Mouse (Mus musculus): ENCODE measurements around the gene Slc7a6. TPM values are rescaled to one million over a fixed set of nuclear protein-coding genes. Genes with fewer than 3 reads are reported as not detected.

Slc7a6 gene
- polyA plus RNA-seq, 2 experiments = 42.1 to 55.7 TPM

- Histone ChIP-seq H3K27ac (replicated peaks; ENCODE audit: low read depth, low read length) (0 out of 2 replicates have a peak overlapping the region, but pooled peaks have one; percentile 13), H3K9me3 (ENCODE audit: control insufficient read depth, low read length) (no peaks in the 10 kb centered on the region), H3K4me1 (ENCODE audit: control insufficient read depth, insufficient read depth, low read length) (no peaks in the 10 kb centered on the region), H3K36me3 (ENCODE audit: control insufficient read depth, insufficient read depth, low read length) (peaks cover 18% of the 10 kb centered on the region), H3K4me3 (replicated peaks; ENCODE audit: low read length) (no peak overlapping the region), H3K9ac (ENCODE audit: low read depth, low read length, severe bottlenecking) (no peak overlapping the region), H3K4me2 (replicated peaks; ENCODE audit: low read depth, low read length, severe bottlenecking) (no peak overlapping the region), H3K27me3 (ENCODE audit: control insufficient read depth, insufficient read depth, low read length) (no peaks in the 10 kb centered on the region)
- no peak for TF ChIP-seq POLR2A (IDR thresholded peaks at IDR 0.05; ENCODE audit: borderline replicate concordance, extremely low read depth, insufficient read depth, insufficient read length)
- 67% methylated on average over 8 of the region's 8 CpGs for WGBS
- DNase-seq (ENCODE audit: low spot score) (peak; percentile 28), ATAC-seq (ENCODE audit: low FRiP score, low read depth) (no peak)
Measured at GRCm38 (mm10) chr8:106185628-106186270, 17.1 kb downstream of the Slc7a6 start.

- no peak for TF ChIP-seq POLR2A (IDR thresholded peaks at IDR 0.05; ENCODE audit: borderline replicate concordance, extremely low read depth, insufficient read depth, insufficient read length)
Measured at GRCm38 (mm10) chr8:106186394-106186793, 17.7 kb downstream of the Slc7a6 start.

DNA sequence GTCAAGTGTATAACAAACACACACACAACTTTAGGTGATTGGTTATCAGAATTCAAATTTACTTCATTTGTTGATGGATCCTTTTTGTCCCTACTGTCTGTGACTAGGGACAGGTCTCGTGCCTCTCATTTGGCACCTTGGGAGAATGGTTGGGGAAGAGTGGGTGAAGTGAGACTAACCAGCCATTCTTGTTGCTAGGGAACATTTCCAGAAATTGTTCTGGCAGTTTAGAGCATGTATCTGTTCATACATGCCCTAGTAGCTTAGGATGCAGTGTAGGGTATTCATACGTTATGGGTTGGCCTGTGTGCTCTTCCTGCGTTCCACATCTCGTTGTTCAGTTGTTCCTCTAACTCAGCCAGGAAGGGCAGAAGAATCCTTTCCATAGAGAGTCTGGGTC lies 20.5 kb downstream of the Slc7a6 start:
- Histone ChIP-seq H3K4me2 (replicated peaks; ENCODE audit: low read depth, low read length, severe bottlenecking) (no peak overlapping the region), H3K9me3 (ENCODE audit: control insufficient read depth, low read length) (no peaks in the 10 kb centered on the region), H3K27me3 (ENCODE audit: control insufficient read depth, insufficient read depth, low read length) (no peaks in the 10 kb centered on the region), H3K27ac (replicated peaks; ENCODE audit: low read depth, low read length) (no peak overlapping the region), H3K9ac (ENCODE audit: low read depth, low read length, severe bottlenecking) (no peak overlapping the region), H3K4me1 (ENCODE audit: control insufficient read depth, insufficient read depth, low read length) (no peaks in the 10 kb centered on the region), H3K4me3 (replicated peaks; ENCODE audit: low read length) (no peak overlapping the region), H3K36me3 (ENCODE audit: control insufficient read depth, insufficient read depth, low read length) (peaks cover 50% of the 10 kb centered on the region)
- ATAC-seq (ENCODE audit: low FRiP score, low read depth) (no peak), DNase-seq (ENCODE audit: low spot score) (no peak)
- 93% methylated on average over 4 of the region's 4 CpGs for WGBS
- no peak for TF ChIP-seq POLR2A (IDR thresholded peaks at IDR 0.05; ENCODE audit: borderline replicate concordance, extremely low read depth, insufficient read depth, insufficient read length)

More at GRCm38 (mm10) chr8:106186394-106186793, 17.7 kb downstream of the Slc7a6 start:
- Histone ChIP-seq H3K4me1 (ENCODE audit: control insufficient read depth, insufficient read depth, low read length) (no peaks in the 10 kb centered on the region), H3K9me3 (ENCODE audit: control insufficient read depth, low read length) (no peaks in the 10 kb centered on the region), H3K36me3 (ENCODE audit: control insufficient read depth, insufficient read depth, low read length) (peaks cover 24% of the 10 kb centered on the region), H3K27ac (replicated peaks; ENCODE audit: low read depth, low read length) (no peak overlapping the region), H3K4me2 (replicated peaks; ENCODE audit: low read depth, low read length, severe bottlenecking) (no peak overlapping the region), H3K27me3 (ENCODE audit: control insufficient read depth, insufficient read depth, low read length) (no peaks in the 10 kb centered on the region), H3K9ac (ENCODE audit: low read depth, low read length, severe bottlenecking) (no peak overlapping the region), H3K4me3 (replicated peaks; ENCODE audit: low read length) (no peak overlapping the region)
- no peak for ATAC-seq (ENCODE audit: low FRiP score, low read depth)
- no peak for DNase-seq (ENCODE audit: low spot score)
- WGBS = 94% methylated on average over 3 of the region's 3 CpGs

- Histone ChIP-seq H3K4me3 (replicated peaks; ENCODE audit: low read length) (no peak overlapping the region), H3K36me3 (ENCODE audit: control insufficient read depth, insufficient read depth, low read length) (peaks cover 69% of the 10 kb centered on the region), H3K27ac (replicated peaks; ENCODE audit: low read depth, low read length) (no peak overlapping the region), H3K4me2 (replicated peaks; ENCODE audit: low read depth, low read length, severe bottlenecking) (no peak overlapping the region), H3K4me1 (ENCODE audit: control insufficient read depth, insufficient read depth, low read length) (no peaks in the 10 kb centered on the region), H3K9ac (ENCODE audit: low read depth, low read length, severe bottlenecking) (no peak overlapping the region), H3K9me3 (ENCODE audit: control insufficient read depth, low read length) (no peaks in the 10 kb centered on the region), H3K27me3 (ENCODE audit: control insufficient read depth, insufficient read depth, low read length) (no peaks in the 10 kb centered on the region)
- DNase-seq (ENCODE audit: low spot score) (no peak), ATAC-seq (ENCODE audit: low FRiP score, low read depth) (no peak)
- TF ChIP-seq POLR2A (IDR thresholded peaks at IDR 0.05; ENCODE audit: borderline replicate concordance, extremely low read depth, insufficient read depth, insufficient read length) = no peak
- WGBS = 88% methylated on average over 5 of the region's 5 CpGs
Measured at GRCm38 (mm10) chr8:106191639-106192038, 23.0 kb downstream of the Slc7a6 start.

DNA sequence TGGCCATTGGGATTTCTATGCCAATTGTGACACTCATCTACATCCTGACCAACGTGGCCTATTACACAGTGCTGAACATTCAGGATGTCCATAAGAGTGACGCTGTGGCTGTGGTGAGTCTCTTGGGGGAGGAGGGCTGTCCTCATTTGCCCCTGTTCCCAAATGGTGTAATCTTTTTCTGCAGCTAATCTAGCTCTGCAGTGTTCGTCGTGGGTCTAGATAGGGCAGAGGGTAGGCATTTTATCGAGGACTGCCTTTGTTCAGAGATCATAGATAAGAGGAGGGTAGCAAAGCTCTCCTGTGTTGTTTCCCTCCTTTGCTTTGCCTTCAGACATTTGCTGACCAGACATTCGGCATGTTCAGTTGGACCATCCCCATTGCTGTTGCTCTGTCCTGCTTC lies 24.5 kb downstream of the Slc7a6 start:
- Histone ChIP-seq H3K27ac (replicated peaks; ENCODE audit: low read depth, low read length) (no peak overlapping the region), H3K27me3 (ENCODE audit: control insufficient read depth, insufficient read depth, low read length) (no peaks in the 10 kb centered on the region), H3K9me3 (ENCODE audit: control insufficient read depth, low read length) (no peaks in the 10 kb centered on the region), H3K36me3 (ENCODE audit: control insufficient read depth, insufficient read depth, low read length) (peaks cover 80% of the 10 kb centered on the region), H3K4me1 (ENCODE audit: control insufficient read depth, insufficient read depth, low read length) (no peaks in the 10 kb centered on the region), H3K9ac (ENCODE audit: low read depth, low read length, severe bottlenecking) (no peak overlapping the region), H3K4me2 (replicated peaks; ENCODE audit: low read depth, low read length, severe bottlenecking) (no peak overlapping the region), H3K4me3 (replicated peaks; ENCODE audit: low read length) (no peak overlapping the region)
- DNase-seq (ENCODE audit: low spot score) (no peak), ATAC-seq (ENCODE audit: low FRiP score, low read depth) (no peak)
- TF ChIP-seq POLR2A (IDR thresholded peaks at IDR 0.05; ENCODE audit: borderline replicate concordance, extremely low read depth, insufficient read depth, insufficient read length) = no peak
- 85% methylated on average over 6 of the region's 6 CpGs for WGBS
